Mouse (Mus musculus) midbrain, embryonic 15.5 days (tissue): ENCODE measurements around the gene Enpp3. TPM values are rescaled to one million over a fixed set of nuclear protein-coding genes. Genes with fewer than 3 reads are reported as not detected.

Experiments used
- ATAC-seq: fragments of 200-750 bp; cut with Nextera tagmentation; replicated peaks from 2 replicates; pipeline ENCODE4 v1.8.0; 2017; ENCODE audit warnings: moderate TSS enrichment
- H3K27ac ChIP-seq: fragments of 300-500 bp; sonication (generic); 2 replicates; pipeline ENCODE4 v1.5.1; 2015; ENCODE audit warnings: mild to moderate bottlenecking, inconsistent platforms
- H3K27me3 ChIP-seq: fragments of 300-500 bp; sonication (generic); replicated peaks from 2 replicates; pipeline ENCODE4 v1.6.1; 2015; ENCODE audit warnings: inconsistent platforms
- H3K36me3 ChIP-seq: fragments of 300-500 bp; sonication (generic); replicated peaks from 2 replicates; pipeline ENCODE4 v1.6.1; 2015; ENCODE audit warnings: inconsistent platforms
- H3K4me1 ChIP-seq: fragments of 300-500 bp; sonication (generic); 2 replicates; pipeline ENCODE4 v1.6.1; 2015; ENCODE audit warnings: inconsistent platforms
- H3K4me2 ChIP-seq: fragments of 300-500 bp; sonication (generic); 2 replicates; pipeline ENCODE4 v1.6.1; 2015; ENCODE audit warnings: inconsistent platforms, mild to moderate bottlenecking, moderate library complexity
- H3K4me3 ChIP-seq: fragments of 300-500 bp; sonication (generic); 2 replicates; pipeline ENCODE4 v1.5.1; 2015; ENCODE audit warnings: mild to moderate bottlenecking, inconsistent platforms
- H3K9ac ChIP-seq: fragments of 300-500 bp; sonication (generic); 2 replicates; pipeline ENCODE4 v1.6.1; 2015; ENCODE audit warnings: mild to moderate bottlenecking, inconsistent platforms
- H3K9me3 ChIP-seq: fragments of 300-500 bp; sonication (generic); 2 replicates; pipeline ENCODE4 v1.6.1; 2016; ENCODE audit warnings: inconsistent platforms
- WGBS: fragments of 180-500 bp; shearing (Covaris S2); methylation state at CpG from one replicate; pipeline ENCODE4 v1.1.7; 2015; ENCODE audit warnings: mixed read lengths; 5-methylcytosine and 5-hydroxymethylcytosine counted together
- polyA plus RNA-seq: library from polyadenylated mRNA; unstranded; fragments of >200 nt; fragmentation: Nextera tagmentation; extraction: Ambion mirVana; gene quantifications from 2 replicates; pipeline ENCODE4 v1.2.1, GENCODE M21; 2015

The Enpp3 gene
- polyA plus RNA-seq, 1 experiment from 2014 or later: 3.7 TPM

GRCm38 (mm10) chr10:24778643-24779020 is 64.0 kb downstream of the Enpp3 start:
- Histone ChIP-seq H3K36me3 (no peaks in the 10 kb centered on the region), H3K4me1 (no peaks in the 10 kb centered on the region), H3K27ac (no peak overlapping the region), H3K9me3 (no peaks in the 10 kb centered on the region), H3K9ac (no peak overlapping the region), H3K27me3 (no peaks in the 10 kb centered on the region), H3K4me3 (no peak overlapping the region), H3K4me2 (no peak overlapping the region)
- ATAC-seq: no peak
- WGBS: 81% methylated on average over 11 of the region's 11 CpGs

GRCm38 (mm10) chr10:24777916-24778642 is 64.5 kb downstream of the Enpp3 start:
- Histone ChIP-seq H3K4me2 (no peak overlapping the region), H3K27ac (no peak overlapping the region), H3K4me1 (no peaks in the 10 kb centered on the region), H3K9ac (no peak overlapping the region), H3K4me3 (no peak overlapping the region), H3K9me3 (no peaks in the 10 kb centered on the region), H3K36me3 (no peaks in the 10 kb centered on the region), H3K27me3 (no peaks in the 10 kb centered on the region)
- WGBS: 88% methylated on average over 14 of the region's 14 CpGs
- no peak for ATAC-seq

GRCm38 (mm10) chr10:24769496-24769895 is 73.1 kb downstream of the Enpp3 start:
- no peak for ATAC-seq

DNA sequence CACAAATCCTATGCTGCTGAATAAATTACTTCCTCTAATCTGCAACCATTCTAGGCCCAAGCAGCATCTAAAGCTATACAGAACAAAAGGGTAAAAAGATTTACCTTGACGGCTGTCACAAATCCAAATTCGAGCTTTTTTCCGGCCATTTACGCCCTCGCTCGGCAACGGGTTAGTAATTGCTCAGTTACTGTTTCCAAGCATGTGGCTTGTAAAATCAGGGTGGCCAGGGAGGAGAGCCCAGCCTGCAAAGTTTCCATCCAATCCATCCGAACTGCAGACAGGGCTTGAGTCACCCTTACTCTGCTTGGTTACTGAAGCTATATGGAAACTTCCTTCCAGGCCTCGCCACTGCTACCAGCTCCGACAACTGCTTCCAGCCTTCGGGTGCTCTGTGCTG is 74.9 kb downstream of the Enpp3 start:
- 0 out of 2 replicates have a peak, but pooled peaks cover 4% of the 10 kb centered on the region for H3K4me1 ChIP-seq
- no peak overlapping the region for H3K27ac ChIP-seq
- no peak overlapping the region for H3K4me3 ChIP-seq
- no peak overlapping the region for H3K4me2 ChIP-seq
- H3K27me3 ChIP-seq: no peaks in the 10 kb centered on the region
- no peaks in the 10 kb centered on the region for H3K9me3 ChIP-seq
- WGBS: 31% methylated on average over 11 of the region's 11 CpGs
- ATAC-seq: 0 out of 2 replicates have a peak, but pooled peaks have one; percentile 17
- H3K9ac ChIP-seq: no peak overlapping the region
- H3K36me3 ChIP-seq: no peaks in the 10 kb centered on the region

More at GRCm38 (mm10) chr10:24769496-24769895, 73.1 kb downstream of the Enpp3 start:
- H3K27me3 ChIP-seq: no peaks in the 10 kb centered on the region
- no peaks in the 10 kb centered on the region for H3K36me3 ChIP-seq
- no peak overlapping the region for H3K9ac ChIP-seq
- H3K4me3 ChIP-seq: no peak overlapping the region
- H3K4me2 ChIP-seq: no peak overlapping the region
- no peak overlapping the region for H3K27ac ChIP-seq
- 97% methylated on average over 7 of the region's 7 CpGs for WGBS
- 0 out of 2 replicates have a peak, but pooled peaks cover 4% of the 10 kb centered on the region for H3K4me1 ChIP-seq
- H3K9me3 ChIP-seq: no peaks in the 10 kb centered on the region

DNA sequence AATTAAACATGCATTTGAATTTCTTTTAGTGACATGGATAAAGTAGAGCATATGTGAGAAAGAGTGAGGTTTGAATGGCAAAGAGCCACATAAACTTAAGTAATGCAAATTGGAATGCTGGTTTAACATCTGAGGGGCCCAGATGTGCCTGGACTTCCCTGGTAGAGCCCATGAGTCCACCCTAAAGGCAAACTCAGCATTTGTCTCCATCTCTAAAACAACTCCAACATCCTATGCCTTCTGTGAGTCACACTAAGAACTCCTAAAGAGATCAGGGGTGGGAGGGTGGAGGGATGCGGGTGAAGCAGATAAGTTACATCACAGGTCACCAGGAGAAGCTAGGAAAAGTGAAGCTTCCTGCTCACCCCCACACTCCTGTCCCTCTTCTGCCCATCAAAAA is 76.6 kb downstream of the Enpp3 start:
- Histone ChIP-seq H3K9me3 (no peaks in the 10 kb centered on the region), H3K4me2 (no peak overlapping the region), H3K27me3 (no peaks in the 10 kb centered on the region), H3K27ac (no peak overlapping the region), H3K4me1 (0 out of 2 replicates have a peak, but pooled peaks cover 4% of the 10 kb centered on the region), H3K36me3 (no peaks in the 10 kb centered on the region), H3K4me3 (no peak overlapping the region), H3K9ac (no peak overlapping the region)
- no peak for ATAC-seq
- 74% methylated on average over 1 of the region's 1 CpGs for WGBS

DNA sequence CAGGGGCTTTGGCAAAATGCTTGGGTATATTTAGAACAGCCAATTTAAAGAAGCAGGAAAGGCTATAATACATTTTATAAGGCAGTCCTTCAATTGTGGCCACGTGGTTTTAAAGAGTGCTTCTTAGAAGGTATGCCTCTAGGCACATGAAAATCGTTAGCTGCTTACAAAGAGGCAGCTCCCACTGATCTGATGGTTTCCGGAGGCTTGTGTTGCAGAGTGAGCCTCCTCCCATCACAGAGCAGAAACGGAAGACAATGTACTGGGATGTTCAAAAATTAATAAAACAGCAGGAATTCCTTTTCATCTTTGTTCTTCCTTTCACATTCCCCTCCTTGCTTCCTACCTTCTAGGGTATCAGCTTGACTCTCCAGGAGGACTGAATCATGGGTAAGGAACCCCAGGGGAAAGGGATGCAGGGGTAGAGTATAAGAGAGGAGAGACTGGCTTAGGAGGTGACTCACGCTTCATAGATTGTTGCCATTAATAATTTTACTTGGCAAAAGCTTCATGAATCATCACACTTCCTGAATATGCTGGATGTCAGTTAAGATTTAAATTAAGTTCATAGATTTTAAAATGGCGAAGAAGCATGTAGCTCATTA is 77.4 kb downstream of the Enpp3 start:
- Histone ChIP-seq H3K4me2 (peak overlapping the region; percentile 13; the same call in 1 of the 2 replicates), H3K27me3 (no peaks in the 10 kb centered on the region), H3K27ac (peak overlapping the region; percentile 69), H3K4me3 (no peak overlapping the region), H3K4me1 (0 out of 2 replicates have a peak, but pooled peaks cover 4% of the 10 kb centered on the region), H3K9ac (no peak overlapping the region), H3K36me3 (no peaks in the 10 kb centered on the region), H3K9me3 (no peaks in the 10 kb centered on the region)
- WGBS: 37% methylated on average over 6 of the region's 6 CpGs
- ATAC-seq: peak; percentile 89

DNA sequence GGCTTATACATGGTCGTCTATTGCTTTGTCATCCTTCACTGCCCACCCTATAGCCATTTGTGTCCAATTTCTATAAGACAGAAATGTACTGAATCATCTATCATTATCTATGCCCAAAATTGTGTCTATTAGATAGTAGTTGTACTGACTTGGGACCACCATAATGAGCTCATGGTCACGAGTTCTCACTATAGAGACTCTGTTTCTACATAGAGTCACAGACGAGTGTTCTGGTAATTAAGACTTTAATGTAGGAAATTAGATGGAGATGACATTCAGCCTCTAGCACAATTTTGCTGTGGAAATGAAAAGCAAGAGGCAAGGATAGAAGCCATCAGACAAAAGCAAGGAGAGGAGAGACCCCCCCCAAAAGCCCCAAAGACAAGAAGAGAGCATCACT is 78.0 kb downstream of the Enpp3 start:
- H3K27ac ChIP-seq: peak overlapping the region; percentile 69; the same call in 1 of the 2 replicates
- 0 out of 2 replicates have a peak, but pooled peaks cover 4% of the 10 kb centered on the region for H3K4me1 ChIP-seq
- no peak overlapping the region for H3K4me2 ChIP-seq
- no peak overlapping the region for H3K9ac ChIP-seq
- H3K4me3 ChIP-seq: no peak overlapping the region
- H3K36me3 ChIP-seq: no peaks in the 10 kb centered on the region
- H3K9me3 ChIP-seq: no peaks in the 10 kb centered on the region
- no peaks in the 10 kb centered on the region for H3K27me3 ChIP-seq
- WGBS: 57% methylated on average over 3 of the region's 3 CpGs
- ATAC-seq: peak; percentile 40

GRCm38 (mm10) chr10:24763257-24763656 is 79.4 kb downstream of the Enpp3 start:
- H3K9ac ChIP-seq: no peak overlapping the region
- no peak overlapping the region for H3K4me3 ChIP-seq
- no peak overlapping the region for H3K27ac ChIP-seq
- 0 out of 2 replicates have a peak, but pooled peaks cover 4% of the 10 kb centered on the region for H3K4me1 ChIP-seq
- no peaks in the 10 kb centered on the region for H3K36me3 ChIP-seq
- no peak overlapping the region for H3K4me2 ChIP-seq
- 90% methylated on average over 3 of the region's 3 CpGs for WGBS
- ATAC-seq: no peak
- H3K27me3 ChIP-seq: no peaks in the 10 kb centered on the region
- no peaks in the 10 kb centered on the region for H3K9me3 ChIP-seq

DNA sequence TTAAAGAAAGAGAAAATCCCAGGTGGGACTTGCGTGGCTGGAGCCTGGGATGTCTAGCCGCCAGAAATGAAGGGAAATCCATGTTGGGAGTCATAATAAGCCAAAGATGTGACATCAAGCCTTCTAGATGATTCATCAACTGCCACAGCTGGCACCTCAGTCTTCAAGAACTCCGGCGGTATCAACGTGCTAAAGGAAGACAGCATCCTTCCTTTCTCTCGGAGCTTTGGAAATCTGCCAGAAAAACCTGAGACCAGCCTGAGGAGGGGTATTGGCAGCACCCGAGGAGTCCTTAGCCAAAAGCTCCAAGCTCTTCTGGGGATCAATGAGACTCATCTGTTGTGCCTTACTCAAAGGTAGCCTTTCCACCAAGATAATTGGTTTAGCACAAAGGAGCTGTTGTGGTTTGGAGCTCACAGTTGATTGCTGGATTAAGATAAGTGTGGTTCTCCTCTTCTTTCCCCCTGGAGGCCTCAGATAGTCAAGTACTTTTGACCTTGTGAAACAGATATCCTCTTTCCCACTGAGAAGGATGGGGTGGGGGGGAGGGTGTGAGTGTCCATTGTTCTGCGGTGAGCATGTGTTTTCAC is 84.2 kb downstream of the Enpp3 start:
- H3K36me3 ChIP-seq: no peaks in the 10 kb centered on the region
- ATAC-seq: no peak
- H3K9me3 ChIP-seq: no peaks in the 10 kb centered on the region
- no peak overlapping the region for H3K27ac ChIP-seq
- H3K4me1 ChIP-seq: peaks cover 4% of the 10 kb centered on the region; the same call in 1 of the 2 replicates
- no peak overlapping the region for H3K4me3 ChIP-seq
- no peak overlapping the region for H3K4me2 ChIP-seq
- WGBS: 58% methylated on average over 8 of the region's 8 CpGs
- H3K27me3 ChIP-seq: no peaks in the 10 kb centered on the region
- H3K9ac ChIP-seq: no peak overlapping the region

GRCm38 (mm10) chr10:24754874-24755540 is 87.6 kb downstream of the Enpp3 start:
- H3K27ac ChIP-seq: no peak overlapping the region
- H3K9me3 ChIP-seq: no peaks in the 10 kb centered on the region
- H3K4me1 ChIP-seq: peaks cover 4% of the 10 kb centered on the region; the same call in 1 of the 2 replicates
- peak overlapping the region; percentile 38 for H3K4me2 ChIP-seq
- peak overlapping the region; percentile 28 for H3K4me3 ChIP-seq
- no peaks in the 10 kb centered on the region for H3K36me3 ChIP-seq
- H3K9ac ChIP-seq: no peak overlapping the region
- no peaks in the 10 kb centered on the region for H3K27me3 ChIP-seq
- 41% methylated on average over 9 of the region's 9 CpGs for WGBS
- ATAC-seq: peak; percentile 17; the same call in 1 of the 2 replicates

GRCm38 (mm10) chr10:24754251-24754835 is 88.3 kb downstream of the Enpp3 start:
- ATAC-seq: peak; percentile 71; the same call in 1 of the 2 replicates

More at GRCm38 (mm10) chr10:24754251-24754835, 88.3 kb downstream of the Enpp3 start:
- Histone ChIP-seq H3K36me3 (no peaks in the 10 kb centered on the region), H3K4me3 (peak overlapping the region; percentile 28), H3K9me3 (no peaks in the 10 kb centered on the region), H3K4me2 (peak overlapping the region; percentile 38), H3K27me3 (no peaks in the 10 kb centered on the region), H3K27ac (no peak overlapping the region), H3K9ac (no peak overlapping the region), H3K4me1 (peaks cover 4% of the 10 kb centered on the region; the same call in 1 of the 2 replicates)
- WGBS: 51% methylated on average over 11 of the region's 11 CpGs
